Mouse (Mus musculus): Measurements from ENCODE around the gene Ndufc1. TPM values are rescaled to one million over a fixed set of nuclear protein-coding genes. Genes with fewer than 3 reads are reported as not detected.
"Not testable (repeated sequence)": the region's sequence is repeated elsewhere in the genome, so short reads cannot be mapped to it uniquely, and the experiment has no call there.

Gene Ndufc1
- total RNA-seq (2021) = 100 to 1,000 TPM; 570 to 574 TPM
- long read RNA-seq, experiment 1, transcript Ndufc1-201 (4 exons, 1,249 nt) = major isoform, 217 of 230 reads
- long read RNA-seq, experiment 1, partial matches to known transcripts = 7 of 230 reads
- long read RNA-seq, experiment 1, other reads (novel, unspliced or antisense) = 2 of 230 reads
- long read RNA-seq, experiment 2, transcript Ndufc1-201 (4 exons, 1,249 nt) = major isoform, 220 of 231 reads
- long read RNA-seq, experiment 2, partial matches to known transcripts = 5 of 231 reads
- long read RNA-seq, experiment 2, other reads (novel, unspliced or antisense) = 1 of 231 reads

- peak; percentile 98 to 99 for DNase-seq (ENCODE audit: low spot score in 2 of 2)
These were observed at the start of gene Ndufc1 for GRCm38 (mm10) chr3:51408561-51409183. TSS of gene Ndufc1 (minus strand) at chr3:51408988.

GRCm38 (mm10) chr3:51434871-51435595 is 26.2 kb upstream of the Ndufc1 start:
- DNase-seq (ENCODE audit: low spot score in 2 of 2) = no peak

- DNase-seq (ENCODE audit: low spot score in 2 of 2) = not testable (repeated sequence)
These were observed 25.6 kb upstream of the Ndufc1 start for GRCm38 (mm10) chr3:51434364-51434763.

GRCm38 (mm10) chr3:51425394-51425793 is 16.6 kb upstream of the Ndufc1 start:
- DNase-seq (ENCODE audit: low spot score in 2 of 2) = no peak

- no peak for DNase-seq (ENCODE audit: low spot score in 2 of 2)
These were observed 13.1 kb upstream of the Ndufc1 start for GRCm38 (mm10) chr3:51421921-51422320.

GRCm38 (mm10) chr3:51417966-51418365 is 9.2 kb upstream of the Ndufc1 start:
- no peak for DNase-seq (ENCODE audit: low spot score in 2 of 2)

GRCm38 (mm10) chr3:51417485-51417884 is 8.7 kb upstream of the Ndufc1 start:
- DNase-seq (ENCODE audit: low spot score in 2 of 2) = no peak

GRCm38 (mm10) chr3:51417135-51417458 is 8.3 kb upstream of the Ndufc1 start:
- no peak for DNase-seq (ENCODE audit: low spot score in 2 of 2)

- DNase-seq (ENCODE audit: low spot score in 2 of 2) = peak; percentile 42 to 54
These were observed 7.8 kb upstream of the Ndufc1 start for GRCm38 (mm10) chr3:51416364-51417134.

- DNase-seq (ENCODE audit: low spot score in 2 of 2) = no peak
These were observed 7.2 kb upstream of the Ndufc1 start for GRCm38 (mm10) chr3:51416073-51416363.

GRCm38 (mm10) chr3:51415098-51416072 is 6.6 kb upstream of the Ndufc1 start, which contains the start of gene Naa15:
TSS of gene Naa15 (plus strand) at chr3:51415148.
- DNase-seq (ENCODE audit: low spot score in 2 of 2) = peak; percentile 93 to 96

- DNase-seq (ENCODE audit: low spot score in 2 of 2) = no peak
These were observed 4.5 kb upstream of the Ndufc1 start for GRCm38 (mm10) chr3:51413276-51413675.

- no peak for DNase-seq (ENCODE audit: low spot score in 2 of 2)
These were observed 3.7 kb upstream of the Ndufc1 start for GRCm38 (mm10) chr3:51412457-51412856.

GRCm38 (mm10) chr3:51407870-51408560 is 773 bp downstream of the Ndufc1 start:
- no peak for DNase-seq (ENCODE audit: low spot score in 2 of 2)

GRCm38 (mm10) chr3:51402628-51403027 is 6.2 kb downstream of the Ndufc1 start:
- DNase-seq (ENCODE audit: low spot score in 2 of 2) = no peak

GRCm38 (mm10) chr3:51402054-51402453 is 6.7 kb downstream of the Ndufc1 start:
- DNase-seq (ENCODE audit: low spot score in 2 of 2) = not testable (repeated sequence)

GRCm38 (mm10) chr3:51400682-51401081 is 8.1 kb downstream of the Ndufc1 start:
- DNase-seq (ENCODE audit: low spot score in 2 of 2) = no peak

- DNase-seq (ENCODE audit: low spot score in 2 of 2) = no peak
These were observed 9.3 kb downstream of the Ndufc1 start for GRCm38 (mm10) chr3:51399531-51399930.

GRCm38 (mm10) chr3:51398667-51399066 is 10.1 kb downstream of the Ndufc1 start:
- DNase-seq (ENCODE audit: low spot score in 2 of 2) = no peak

Data from gastrocnemius, postnatal 4 days (tissue).